Mouse (Mus musculus): ENCODE measurements around the gene March7. TPM values are rescaled to one million over a fixed set of nuclear protein-coding genes. Genes with fewer than 3 reads are reported as not detected.

The March7 gene
- total RNA-seq, 2 experiments from 2014 or later = 53.9 to 59.4 TPM

GRCm38 (mm10) chr2:60282625-60283024, 72.9 kb downstream of the March7 start:
- intact Hi-C loops (cut with DNase I) = no loop called here
- no peak for DNase-seq (ENCODE audit: low spot score in 2 of 2)

GRCm38 (mm10) chr2:60283208-60283750, 73.6 kb downstream of the March7 start:
- DNase-seq (ENCODE audit: low spot score in 2 of 2) = peak in 1 of 2 experiments; percentile 17
- intact Hi-C loops (cut with DNase I) = no loop called here

- intact Hi-C loops (cut with DNase I) = no loop called here
- peak; percentile 77 to 81 for DNase-seq (ENCODE audit: low spot score in 2 of 2)
These were observed 74.2 kb downstream of the March7 start for GRCm38 (mm10) chr2:60283751-60284466.

GRCm38 (mm10) chr2:60284467-60284821, 74.8 kb downstream of the March7 start, which contains the start of gene Cd302:
Gene Cd302 (minus strand): TSS chr2:60284488.
- no peak for DNase-seq (ENCODE audit: low spot score in 2 of 2)
- intact Hi-C loops (cut with DNase I) = no loop called here

- intact Hi-C loops (cut with DNase I) = no loop called here
- no peak for DNase-seq (ENCODE audit: low spot score in 2 of 2)
These were observed 75.5 kb downstream of the March7 start for GRCm38 (mm10) chr2:60285107-60285617.

- intact Hi-C loops (cut with DNase I) = no loop called here
- no peak for DNase-seq (ENCODE audit: low spot score in 2 of 2)
These were observed 78.9 kb downstream of the March7 start for GRCm38 (mm10) chr2:60288606-60289005.

GRCm38 (mm10) chr2:60289451-60289850, 79.8 kb downstream of the March7 start:
- intact Hi-C loops (cut with DNase I) = no loop called here
- DNase-seq (ENCODE audit: low spot score in 2 of 2) = no peak

GRCm38 (mm10) chr2:60291381-60291780, 81.7 kb downstream of the March7 start:
- intact Hi-C loops (cut with DNase I) = no loop called here
- no peak for DNase-seq (ENCODE audit: low spot score in 2 of 2)

GRCm38 (mm10) chr2:60298266-60298665, 88.6 kb downstream of the March7 start:
- intact Hi-C loops (cut with DNase I) = no loop called here

GRCm38 (mm10) chr2:60299323-60299722, 89.6 kb downstream of the March7 start:
- DNase-seq (ENCODE audit: low spot score in 2 of 2) = no peak
- intact Hi-C loops (cut with DNase I) = no loop called here

More at GRCm38 (mm10) chr2:60298266-60298665, 88.6 kb downstream of the March7 start:
- DNase-seq (ENCODE audit: low spot score in 2 of 2) = no peak

Other genes starting within 250 kb of the March7 start
- gene Baz2b, start within 50 bp of the March7 start, total RNA-seq (2021) = 10 to 100 TPM; 49.3 to 64.1 TPM
- gene Cd302, start 74.6 kb downstream of the March7 start, total RNA-seq (2021) = 10 to 100 TPM; 16.6 to 19.6 TPM
- 1 to 10 TPM; 1.2 to 1.6 TPM for gene Ly75, start 173.4 kb downstream of the March7 start, total RNA-seq (2021)

All from left cerebral cortex, postnatal 36 days (tissue).